Mouse (Mus musculus): ENCODE results near the gene Fam216a. TPM values are rescaled to one million over a fixed set of nuclear protein-coding genes. Genes with fewer than 3 reads are reported as not detected.

Fam216a gene
- polyA plus RNA-seq, 1 experiment: 49.5 TPM

DNA sequence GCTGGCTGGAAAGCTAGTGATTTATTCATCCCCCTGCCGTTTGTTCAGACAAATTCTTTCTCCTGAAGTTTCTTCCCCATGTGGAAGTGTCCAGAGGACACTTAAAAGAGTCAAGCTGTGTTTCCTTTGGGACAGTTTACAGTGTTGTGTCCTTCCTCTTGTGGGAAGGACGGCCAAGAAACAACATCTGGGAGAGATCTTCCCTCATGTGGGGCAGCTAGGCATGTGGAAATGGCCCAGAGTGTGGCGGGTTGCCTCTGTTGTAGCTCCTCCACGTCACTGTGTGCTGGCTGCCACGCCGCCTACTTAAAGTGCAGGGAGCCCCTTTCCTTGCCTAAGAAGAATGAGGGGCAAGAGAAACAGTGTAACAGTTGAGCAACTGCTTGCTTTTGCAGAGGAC, 40.7 kb upstream of the Fam216a start:
- no peak for TF ChIP-seq USF1 (IDR thresholded peaks at IDR 0.05; ENCODE audit: low read depth)
- no peak for TF ChIP-seq CTCF (IDR thresholded peaks at IDR 0.05; ENCODE audit: control insufficient read depth, insufficient read depth, insufficient read length)
- TF ChIP-seq MYOD1 (IDR thresholded peaks at IDR 0.05; ENCODE audit: control insufficient read depth, insufficient read length, low read depth): no peak
- no peak for TF ChIP-seq CEBPB (IDR thresholded peaks at IDR 0.05; ENCODE audit: low read depth)
- TF ChIP-seq FOSL1 (IDR thresholded peaks at IDR 0.05; ENCODE audit: insufficient read depth, low read length, poor library complexity, severe bottlenecking): no peak
- TF ChIP-seq MAX (IDR thresholded peaks at IDR 0.05): no peak
- TF ChIP-seq MYOG (IDR thresholded peaks at IDR 0.05; ENCODE audit: control insufficient read depth, extremely low read depth, insufficient read length): no peak
- no peaks in the 10 kb centered on the region for H3K79me2 ChIP-seq (ENCODE audit: control insufficient read depth, insufficient read depth)
- no peak overlapping the region for H3ac ChIP-seq (ENCODE audit: control insufficient read depth, insufficient read length, low read depth)
- H3K27me3 ChIP-seq (ENCODE audit: control insufficient read depth, insufficient read depth, insufficient read length): no peaks in the 10 kb centered on the region
- H3K79me3 ChIP-seq (ENCODE audit: low read depth): no peaks in the 10 kb centered on the region
- no peak overlapping the region for H3K4me3 ChIP-seq (ENCODE audit: insufficient read depth, poor library complexity, severe bottlenecking)
- H3K36me3 ChIP-seq (ENCODE audit: control insufficient read depth, insufficient read depth): no peaks in the 10 kb centered on the region

DNA sequence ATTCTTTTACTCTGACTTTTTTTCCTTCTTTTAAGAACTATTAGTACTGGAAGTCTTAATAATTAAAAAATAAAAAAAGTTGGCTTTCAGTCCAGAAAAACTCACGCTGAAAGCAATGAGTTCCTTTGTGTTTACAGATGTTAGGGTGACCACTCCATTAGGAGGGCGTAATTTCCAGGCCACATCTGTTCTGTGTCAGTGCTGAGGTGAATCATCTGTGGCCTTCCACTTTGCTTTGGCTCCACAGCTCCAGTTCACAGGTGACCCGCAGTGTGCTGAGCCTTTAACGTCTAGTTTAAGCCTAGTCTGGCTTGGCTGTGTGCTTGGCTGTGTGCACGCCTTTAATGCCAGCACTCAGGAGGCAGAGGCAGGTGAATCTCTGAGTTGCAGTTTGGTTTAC, 39.7 kb upstream of the Fam216a start:
- TF ChIP-seq CEBPB (IDR thresholded peaks at IDR 0.05; ENCODE audit: low read depth): no peak
- no peak for TF ChIP-seq USF1 (IDR thresholded peaks at IDR 0.05; ENCODE audit: low read depth)
- no peak for TF ChIP-seq CTCF (IDR thresholded peaks at IDR 0.05; ENCODE audit: control insufficient read depth, insufficient read depth, insufficient read length)
- no peak for TF ChIP-seq MYOD1 (IDR thresholded peaks at IDR 0.05; ENCODE audit: control insufficient read depth, insufficient read length, low read depth)
- TF ChIP-seq MYOG (IDR thresholded peaks at IDR 0.05; ENCODE audit: control insufficient read depth, extremely low read depth, insufficient read length): no peak
- TF ChIP-seq MAX (IDR thresholded peaks at IDR 0.05): no peak
- TF ChIP-seq FOSL1 (IDR thresholded peaks at IDR 0.05; ENCODE audit: insufficient read depth, low read length, poor library complexity, severe bottlenecking): no peak
- H3K79me2 ChIP-seq (ENCODE audit: control insufficient read depth, insufficient read depth): no peaks in the 10 kb centered on the region
- peaks cover 6% of the 10 kb centered on the region for H3K36me3 ChIP-seq (ENCODE audit: control insufficient read depth, insufficient read depth)
- no peaks in the 10 kb centered on the region for H3K27me3 ChIP-seq (ENCODE audit: control insufficient read depth, insufficient read depth, insufficient read length)
- no peak overlapping the region for H3ac ChIP-seq (ENCODE audit: control insufficient read depth, insufficient read length, low read depth)
- H3K4me3 ChIP-seq (ENCODE audit: insufficient read depth, poor library complexity, severe bottlenecking): no peak overlapping the region
- no peaks in the 10 kb centered on the region for H3K79me3 ChIP-seq (ENCODE audit: low read depth)

DNA sequence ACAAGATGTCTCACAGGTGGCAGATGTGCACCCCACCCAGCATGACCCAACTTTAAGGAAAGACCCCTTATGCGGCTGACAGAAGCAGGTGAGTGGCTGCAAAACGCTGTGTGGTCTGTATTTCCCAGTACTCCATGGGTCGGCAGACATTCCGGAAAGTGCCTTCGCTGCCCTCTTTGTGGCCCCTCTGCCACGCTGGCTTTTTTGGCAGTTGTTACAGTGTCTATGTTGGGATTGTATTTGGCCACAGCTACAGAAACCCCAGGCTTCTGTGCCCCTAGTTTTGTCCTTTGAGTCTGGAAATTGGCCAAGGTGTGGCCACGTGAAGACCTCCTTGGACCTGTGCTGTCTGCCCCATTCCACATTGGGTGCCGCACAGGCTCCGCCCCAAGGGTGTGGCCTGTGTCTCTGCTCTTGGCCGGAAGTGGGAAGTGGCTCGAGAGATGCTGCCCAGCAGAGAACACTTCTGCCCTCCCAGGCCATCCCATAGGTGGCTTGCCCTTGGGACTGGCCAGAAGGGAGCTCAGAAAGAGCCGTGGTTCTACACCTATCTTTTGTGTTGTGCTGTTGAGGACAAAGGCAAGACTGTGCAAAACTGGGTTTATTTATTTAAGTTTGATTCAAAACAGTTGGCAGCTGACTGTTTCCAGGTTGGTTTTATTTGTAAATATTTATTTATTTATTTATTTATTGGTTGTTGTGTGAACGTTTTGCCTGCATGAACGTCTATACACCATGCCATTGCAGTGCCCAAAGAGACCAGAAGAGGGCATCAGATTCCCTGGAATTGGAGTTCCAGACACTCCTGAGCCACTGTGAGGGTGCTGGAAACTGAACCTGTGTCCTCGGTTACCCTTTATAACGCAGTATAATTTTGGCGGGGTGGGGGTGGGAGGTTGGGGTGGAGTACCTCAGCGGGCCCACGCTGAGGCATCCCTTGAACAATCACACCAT, 37.8 kb upstream of the Fam216a start:
- Histone ChIP-seq H3K36me3 (ENCODE audit: control insufficient read depth, insufficient read depth) (peaks cover 25% of the 10 kb centered on the region), H3K79me2 (ENCODE audit: control insufficient read depth, insufficient read depth) (no peaks in the 10 kb centered on the region), H3K4me3 (ENCODE audit: insufficient read depth, poor library complexity, severe bottlenecking) (no peak overlapping the region), H3ac (ENCODE audit: control insufficient read depth, insufficient read length, low read depth) (no peak overlapping the region), H3K79me3 (ENCODE audit: low read depth) (no peaks in the 10 kb centered on the region), H3K27me3 (ENCODE audit: control insufficient read depth, insufficient read depth, insufficient read length) (no peaks in the 10 kb centered on the region)
- TF ChIP-seq CTCF (IDR thresholded peaks at IDR 0.05; ENCODE audit: control insufficient read depth, insufficient read depth, insufficient read length) (no peak), FOSL1 (IDR thresholded peaks at IDR 0.05; ENCODE audit: insufficient read depth, low read length, poor library complexity, severe bottlenecking) (no peak), CEBPB (IDR thresholded peaks at IDR 0.05; ENCODE audit: low read depth) (no peak), MYOD1 (IDR thresholded peaks at IDR 0.05; ENCODE audit: control insufficient read depth, insufficient read length, low read depth) (no peak), USF1 (IDR thresholded peaks at IDR 0.05; ENCODE audit: low read depth) (no peak), MAX (IDR thresholded peaks at IDR 0.05) (no peak)

DNA sequence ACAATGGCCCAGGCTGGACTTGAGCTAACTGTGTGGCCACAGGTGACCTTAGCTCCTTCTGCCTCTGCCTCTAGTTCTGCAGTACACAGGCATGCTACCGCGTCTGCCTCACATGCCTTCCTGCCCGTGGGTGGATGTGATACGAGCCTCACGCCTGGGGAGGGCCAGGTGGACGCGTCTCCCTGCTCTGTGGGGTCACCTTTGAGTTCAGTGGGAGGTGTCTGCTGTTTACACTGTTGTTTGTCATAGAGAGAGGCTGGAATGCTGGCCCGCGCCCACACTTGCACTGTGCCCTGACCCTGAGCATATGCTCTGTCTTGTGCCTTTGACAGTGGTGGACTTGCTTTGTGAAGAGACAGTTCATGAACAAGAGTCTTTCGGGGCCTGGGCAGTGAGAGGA, 33.4 kb upstream of the Fam216a start:
- Histone ChIP-seq H3ac (ENCODE audit: control insufficient read depth, insufficient read length, low read depth) (no peak overlapping the region), H3K36me3 (ENCODE audit: control insufficient read depth, insufficient read depth) (peaks cover 66% of the 10 kb centered on the region), H3K79me2 (ENCODE audit: control insufficient read depth, insufficient read depth) (no peaks in the 10 kb centered on the region), H3K4me3 (ENCODE audit: insufficient read depth, poor library complexity, severe bottlenecking) (no peak overlapping the region), H3K27me3 (ENCODE audit: control insufficient read depth, insufficient read depth, insufficient read length) (no peaks in the 10 kb centered on the region), H3K79me3 (ENCODE audit: low read depth) (no peaks in the 10 kb centered on the region)
- TF ChIP-seq USF1 (IDR thresholded peaks at IDR 0.05; ENCODE audit: low read depth) (no peak), MYOG (IDR thresholded peaks at IDR 0.05; ENCODE audit: control insufficient read depth, extremely low read depth, insufficient read length) (no peak), CTCF (IDR thresholded peaks at IDR 0.05; ENCODE audit: control insufficient read depth, insufficient read depth, insufficient read length) (no peak), MAX (IDR thresholded peaks at IDR 0.05) (no peak), CEBPB (IDR thresholded peaks at IDR 0.05; ENCODE audit: low read depth) (no peak), FOSL1 (IDR thresholded peaks at IDR 0.05; ENCODE audit: insufficient read depth, low read length, poor library complexity, severe bottlenecking) (no peak), MYOD1 (IDR thresholded peaks at IDR 0.05; ENCODE audit: control insufficient read depth, insufficient read length, low read depth) (no peak)

DNA sequence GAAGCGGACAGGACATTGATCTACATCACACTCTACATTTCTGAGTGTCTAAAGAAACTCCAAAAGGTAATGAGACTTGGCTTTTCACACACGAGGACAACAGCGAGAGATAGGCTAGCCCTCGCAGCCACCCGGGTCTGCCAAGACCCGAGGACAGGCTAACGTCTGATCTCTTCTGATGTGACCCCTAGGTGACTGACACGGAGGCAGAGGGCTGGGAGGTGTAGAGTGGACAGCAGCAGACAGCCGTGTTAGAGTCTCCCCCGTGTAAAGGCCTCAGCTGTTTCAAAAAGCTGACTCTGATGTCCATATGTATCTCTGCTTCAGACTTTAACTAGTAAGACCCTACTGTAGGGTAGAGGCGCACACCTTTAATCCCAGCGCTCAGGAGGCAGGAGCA, 31.2 kb upstream of the Fam216a start:
- Histone ChIP-seq H3ac (ENCODE audit: control insufficient read depth, insufficient read length, low read depth) (no peak overlapping the region), H3K36me3 (ENCODE audit: control insufficient read depth, insufficient read depth) (peaks cover 66% of the 10 kb centered on the region)

More for the DNA sequence above, 31.2 kb upstream of the Fam216a start:
- Histone ChIP-seq H3K79me3 (ENCODE audit: low read depth) (no peaks in the 10 kb centered on the region), H3K27me3 (ENCODE audit: control insufficient read depth, insufficient read depth, insufficient read length) (no peaks in the 10 kb centered on the region), H3K79me2 (ENCODE audit: control insufficient read depth, insufficient read depth) (peaks cover 8% of the 10 kb centered on the region), H3K4me3 (ENCODE audit: insufficient read depth, poor library complexity, severe bottlenecking) (no peak overlapping the region)
- TF ChIP-seq CEBPB (IDR thresholded peaks at IDR 0.05; ENCODE audit: low read depth): no peak
- no peak for TF ChIP-seq FOSL1 (IDR thresholded peaks at IDR 0.05; ENCODE audit: insufficient read depth, low read length, poor library complexity, severe bottlenecking)
- no peak for TF ChIP-seq USF1 (IDR thresholded peaks at IDR 0.05; ENCODE audit: low read depth)
- no peak for TF ChIP-seq MYOD1 (IDR thresholded peaks at IDR 0.05; ENCODE audit: control insufficient read depth, insufficient read length, low read depth)
- TF ChIP-seq CTCF (IDR thresholded peaks at IDR 0.05; ENCODE audit: control insufficient read depth, insufficient read depth, insufficient read length): no peak
- no peak for TF ChIP-seq MAX (IDR thresholded peaks at IDR 0.05)
- TF ChIP-seq MYOG (IDR thresholded peaks at IDR 0.05; ENCODE audit: control insufficient read depth, extremely low read depth, insufficient read length): no peak
